Mouse (Mus musculus): ENCODE data around the gene Cbx8. TPM values are rescaled to one million over a fixed set of nuclear protein-coding genes. Genes with fewer than 3 reads are reported as not detected.

Gene Cbx8
- polyA plus RNA-seq, 2 experiments = 6.9 to 12.6 TPM

- Histone ChIP-seq H3K9me3 (ENCODE audit: control insufficient read depth, low read length) (no peaks in the 10 kb centered on the region), H3K4me3 (replicated peaks; ENCODE audit: low read length) (no peak overlapping the region), H3K27ac (replicated peaks; ENCODE audit: low read depth, low read length) (no peak overlapping the region), H3K27me3 (ENCODE audit: control insufficient read depth, insufficient read depth, low read length) (no peaks in the 10 kb centered on the region), H3K9ac (ENCODE audit: low read depth, low read length, severe bottlenecking) (no peak overlapping the region), H3K36me3 (ENCODE audit: control insufficient read depth, insufficient read depth, low read length) (no peaks in the 10 kb centered on the region), H3K4me2 (replicated peaks; ENCODE audit: low read depth, low read length, severe bottlenecking) (no peak overlapping the region), H3K4me1 (ENCODE audit: control insufficient read depth, insufficient read depth, low read length) (no peaks in the 10 kb centered on the region)
- DNase-seq (ENCODE audit: low spot score) (no peak), ATAC-seq (ENCODE audit: low FRiP score, low read depth) (no peak)
- no peak for TF ChIP-seq POLR2A (IDR thresholded peaks at IDR 0.05; ENCODE audit: borderline replicate concordance, extremely low read depth, insufficient read depth, insufficient read length)
- 67% methylated on average over 7 of the region's 7 CpGs for WGBS
These were observed 26.3 kb downstream of the Cbx8 start for GRCm38 (mm10) chr11:119014455-119014854.

DNA sequence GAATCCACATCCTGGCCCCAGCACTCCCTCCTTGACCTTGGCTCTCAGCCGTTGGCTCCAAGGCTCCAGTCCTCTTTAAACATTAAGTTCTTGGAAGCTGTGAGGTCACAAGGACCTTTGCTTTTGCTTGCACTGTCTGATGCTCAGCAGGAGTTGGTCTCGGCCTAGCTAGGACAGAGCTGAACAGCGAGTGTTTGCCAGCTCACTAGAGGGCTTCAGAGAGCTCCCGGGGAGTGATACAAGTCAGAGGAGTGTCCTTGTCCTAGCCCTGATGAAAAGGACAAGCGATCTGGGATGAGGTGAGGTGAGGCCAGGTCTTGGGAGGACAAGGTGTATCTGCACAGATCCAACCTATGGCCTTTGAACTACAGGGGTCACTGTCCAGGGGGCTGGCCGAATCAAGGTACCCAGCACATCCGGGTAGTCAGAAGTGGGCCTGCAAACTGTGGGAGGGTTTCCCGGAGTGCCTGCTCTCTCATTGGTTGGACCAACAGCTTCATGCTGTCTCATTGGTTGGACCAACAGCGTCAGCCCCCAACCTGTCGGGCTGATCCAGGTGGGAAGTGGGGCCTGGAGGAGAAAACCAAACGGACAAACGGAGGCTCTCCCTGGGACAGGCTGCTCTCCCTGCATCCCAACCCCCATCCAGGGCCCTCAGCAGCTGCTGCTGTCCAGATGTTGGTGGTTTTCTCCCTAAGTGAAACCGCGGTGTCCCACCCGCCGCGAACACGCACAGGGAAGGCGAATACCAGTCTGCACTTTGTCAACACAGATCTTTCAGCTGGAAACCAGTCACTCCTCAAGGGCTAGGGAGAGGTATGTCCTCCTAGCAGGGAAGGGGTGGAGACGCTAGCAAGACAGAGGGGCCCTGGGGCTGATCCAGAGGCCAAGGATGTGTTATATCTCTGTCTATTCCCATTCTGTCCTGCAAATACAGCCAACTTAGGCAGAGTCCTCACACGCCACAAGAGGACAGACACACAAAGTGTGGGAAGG is 33.0 kb downstream of the Cbx8 start:
- Histone ChIP-seq H3K27ac (replicated peaks; ENCODE audit: low read depth, low read length) (no peak overlapping the region), H3K9me3 (ENCODE audit: control insufficient read depth, low read length) (no peaks in the 10 kb centered on the region), H3K27me3 (ENCODE audit: control insufficient read depth, insufficient read depth, low read length) (no peaks in the 10 kb centered on the region), H3K4me1 (ENCODE audit: control insufficient read depth, insufficient read depth, low read length) (0 out of 2 replicates have a peak, but pooled peaks cover 7% of the 10 kb centered on the region), H3K9ac (ENCODE audit: low read depth, low read length, severe bottlenecking) (peak overlapping the region; percentile 55), H3K4me3 (replicated peaks; ENCODE audit: low read length) (peak overlapping the region; percentile 34), H3K36me3 (ENCODE audit: control insufficient read depth, insufficient read depth, low read length) (no peaks in the 10 kb centered on the region), H3K4me2 (replicated peaks; ENCODE audit: low read depth, low read length, severe bottlenecking) (peak overlapping the region; percentile 56)
- peak; percentile 72 for ATAC-seq (ENCODE audit: low FRiP score, low read depth)
- 20% methylated on average over 21 of the region's 21 CpGs for WGBS
- no peak for DNase-seq (ENCODE audit: low spot score)
- no peak for TF ChIP-seq POLR2A (IDR thresholded peaks at IDR 0.05; ENCODE audit: borderline replicate concordance, extremely low read depth, insufficient read depth, insufficient read length)

DNA sequence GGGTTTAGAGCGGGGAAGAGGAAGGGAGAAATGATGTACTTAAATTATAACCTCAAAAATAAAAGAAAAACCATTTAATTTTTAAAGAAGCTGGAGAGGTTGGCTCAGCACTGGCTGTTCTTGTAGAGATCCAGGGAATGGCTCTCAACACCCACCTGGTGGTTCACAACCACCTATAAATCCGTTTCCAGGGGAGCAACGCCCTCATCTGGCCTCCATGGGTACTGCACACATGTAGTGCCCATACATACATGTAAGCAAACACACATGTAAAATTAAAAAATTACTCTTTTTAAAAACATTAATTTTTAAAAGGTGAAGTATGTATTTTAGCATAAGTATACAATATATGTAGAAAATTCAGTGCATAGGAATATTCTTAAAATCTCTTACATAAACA is 34.3 kb downstream of the Cbx8 start:
- ATAC-seq (ENCODE audit: low FRiP score, low read depth) (no peak), DNase-seq (ENCODE audit: low spot score) (no peak)
- H3K27me3 ChIP-seq (ENCODE audit: control insufficient read depth, insufficient read depth, low read length) = no peaks in the 10 kb centered on the region
- H3K4me3 ChIP-seq (replicated peaks; ENCODE audit: low read length) = no peak overlapping the region
- WGBS = 65% methylated on average over 3 of the region's 3 CpGs
- no peak for TF ChIP-seq POLR2A (IDR thresholded peaks at IDR 0.05; ENCODE audit: borderline replicate concordance, extremely low read depth, insufficient read depth, insufficient read length)
- H3K36me3 ChIP-seq (ENCODE audit: control insufficient read depth, insufficient read depth, low read length) = no peaks in the 10 kb centered on the region
- H3K4me1 ChIP-seq (ENCODE audit: control insufficient read depth, insufficient read depth, low read length) = 0 out of 2 replicates have a peak, but pooled peaks cover 7% of the 10 kb centered on the region
- H3K4me2 ChIP-seq (replicated peaks; ENCODE audit: low read depth, low read length, severe bottlenecking) = no peak overlapping the region
- H3K9me3 ChIP-seq (ENCODE audit: control insufficient read depth, low read length) = no peaks in the 10 kb centered on the region
- no peak overlapping the region for H3K27ac ChIP-seq (replicated peaks; ENCODE audit: low read depth, low read length)
- H3K9ac ChIP-seq (ENCODE audit: low read depth, low read length, severe bottlenecking) = no peak overlapping the region

- Histone ChIP-seq H3K36me3 (ENCODE audit: control insufficient read depth, insufficient read depth, low read length) (no peaks in the 10 kb centered on the region), H3K4me2 (replicated peaks; ENCODE audit: low read depth, low read length, severe bottlenecking) (no peak overlapping the region), H3K4me3 (replicated peaks; ENCODE audit: low read length) (no peak overlapping the region), H3K9ac (ENCODE audit: low read depth, low read length, severe bottlenecking) (no peak overlapping the region), H3K27ac (replicated peaks; ENCODE audit: low read depth, low read length) (no peak overlapping the region), H3K4me1 (ENCODE audit: control insufficient read depth, insufficient read depth, low read length) (0 out of 2 replicates have a peak, but pooled peaks cover 7% of the 10 kb centered on the region), H3K27me3 (ENCODE audit: control insufficient read depth, insufficient read depth, low read length) (no peaks in the 10 kb centered on the region), H3K9me3 (ENCODE audit: control insufficient read depth, low read length) (no peaks in the 10 kb centered on the region)
- 83% methylated on average over 10 of the region's 10 CpGs for WGBS
- no peak for TF ChIP-seq POLR2A (IDR thresholded peaks at IDR 0.05; ENCODE audit: borderline replicate concordance, extremely low read depth, insufficient read depth, insufficient read length)
- DNase-seq (ENCODE audit: low spot score) = no peak
- no peak for ATAC-seq (ENCODE audit: low FRiP score, low read depth)
These were observed 35.1 kb downstream of the Cbx8 start for GRCm38 (mm10) chr11:119005547-119006275.

DNA sequence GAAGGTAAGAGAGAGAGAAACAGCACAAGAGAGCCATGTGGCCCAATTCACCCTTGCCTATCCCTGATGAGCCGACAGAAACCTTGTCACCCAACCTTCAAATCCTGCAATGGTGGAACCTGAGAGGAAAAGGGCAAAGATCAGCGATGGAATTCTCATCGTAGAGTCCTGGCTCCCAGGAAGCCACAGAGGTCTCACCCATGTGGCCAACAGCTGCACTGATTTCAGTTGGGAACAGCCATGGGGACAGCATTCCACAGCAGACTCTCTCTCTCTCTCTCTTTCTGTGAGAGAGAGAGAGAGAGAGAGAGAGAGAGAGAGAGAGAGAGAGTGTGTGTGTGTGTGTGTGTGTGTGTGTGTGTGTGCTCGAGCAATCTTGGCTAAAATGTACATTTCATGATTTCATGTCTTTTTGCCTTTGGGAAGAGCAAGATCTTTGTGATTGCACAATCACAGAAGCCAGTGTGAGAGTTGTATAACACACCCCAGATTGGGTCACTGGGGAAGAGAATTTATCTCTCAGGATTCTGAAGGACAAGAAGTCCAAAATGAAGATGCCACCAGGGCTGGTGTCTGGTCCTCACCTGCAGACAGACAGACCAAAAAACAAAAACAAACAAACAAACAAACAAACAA is 39.2 kb downstream of the Cbx8 start:
- Histone ChIP-seq H3K27me3 (ENCODE audit: control insufficient read depth, insufficient read depth, low read length) (0 out of 2 replicates have a peak, but pooled peaks cover 6% of the 10 kb centered on the region), H3K27ac (replicated peaks; ENCODE audit: low read depth, low read length) (no peak overlapping the region), H3K36me3 (ENCODE audit: control insufficient read depth, insufficient read depth, low read length) (no peaks in the 10 kb centered on the region), H3K9ac (ENCODE audit: low read depth, low read length, severe bottlenecking) (no peak overlapping the region), H3K4me2 (replicated peaks; ENCODE audit: low read depth, low read length, severe bottlenecking) (no peak overlapping the region), H3K4me1 (ENCODE audit: control insufficient read depth, insufficient read depth, low read length) (peaks cover 11% of the 10 kb centered on the region), H3K9me3 (ENCODE audit: control insufficient read depth, low read length) (no peaks in the 10 kb centered on the region), H3K4me3 (replicated peaks; ENCODE audit: low read length) (no peak overlapping the region)
- 61% methylated on average over 4 of the region's 4 CpGs for WGBS
- no peak for TF ChIP-seq POLR2A (IDR thresholded peaks at IDR 0.05; ENCODE audit: borderline replicate concordance, extremely low read depth, insufficient read depth, insufficient read length)
- ATAC-seq (ENCODE audit: low FRiP score, low read depth) (no peak), DNase-seq (ENCODE audit: low spot score) (no peak)

Data from limb, embryonic 14.5 days (tissue).